Mouse (Mus musculus): Measurements from ENCODE around the gene Nrros.

DNA sequence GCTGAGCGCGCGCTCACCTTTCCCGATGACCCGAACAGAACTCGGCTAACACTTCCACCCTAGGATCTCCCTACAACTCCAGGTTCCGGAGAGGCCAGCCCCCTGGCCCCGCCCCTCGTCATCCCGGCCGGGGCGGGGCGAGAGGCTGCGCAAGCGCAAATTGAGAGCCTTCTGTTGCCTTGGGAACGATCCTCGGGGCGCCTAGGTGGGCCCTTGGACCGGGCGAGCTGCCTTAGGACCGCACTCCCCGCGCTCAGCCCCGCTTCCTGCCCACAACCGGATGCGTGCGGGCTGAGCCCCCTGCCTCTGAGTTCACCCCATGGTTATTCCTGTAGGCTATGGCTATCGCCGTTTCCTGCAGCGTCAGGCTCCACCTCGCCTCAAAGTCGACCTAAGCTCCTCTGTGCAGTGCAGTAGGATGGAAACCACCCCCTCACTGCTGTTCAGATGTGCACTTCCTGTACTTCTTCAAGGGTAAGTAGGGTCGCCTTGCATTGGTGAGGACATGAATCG is 65.7 kb downstream of the Nrros start, which contains the start of the genes Pigx and Cep19:
- TF ChIP-seq GATA1 (IDR thresholded peaks at IDR 0.05; ENCODE audit: borderline replicate concordance, low read length) (no peak), CTCF (IDR thresholded peaks at IDR 0.05; ENCODE audit: low read depth, low read length) (no peak), TAL1 (conservative IDR thresholded peaks at IDR 0.05; ENCODE audit: low read depth, low read length) (no peak), POLR2AphosphoS5 (IDR thresholded peaks at IDR 0.05; ENCODE audit: insufficient replicate concordance, low read depth, low read length) (no peak)
